Mouse (Mus musculus): ENCODE results near the gene Slc25a12. TPM values are rescaled to one million over a fixed set of nuclear protein-coding genes. Genes with fewer than 3 reads are reported as not detected.

Gene Slc25a12
- polyA plus RNA-seq (2017; shearing (Covaris generic)), result 75.8 TPM

DNA sequence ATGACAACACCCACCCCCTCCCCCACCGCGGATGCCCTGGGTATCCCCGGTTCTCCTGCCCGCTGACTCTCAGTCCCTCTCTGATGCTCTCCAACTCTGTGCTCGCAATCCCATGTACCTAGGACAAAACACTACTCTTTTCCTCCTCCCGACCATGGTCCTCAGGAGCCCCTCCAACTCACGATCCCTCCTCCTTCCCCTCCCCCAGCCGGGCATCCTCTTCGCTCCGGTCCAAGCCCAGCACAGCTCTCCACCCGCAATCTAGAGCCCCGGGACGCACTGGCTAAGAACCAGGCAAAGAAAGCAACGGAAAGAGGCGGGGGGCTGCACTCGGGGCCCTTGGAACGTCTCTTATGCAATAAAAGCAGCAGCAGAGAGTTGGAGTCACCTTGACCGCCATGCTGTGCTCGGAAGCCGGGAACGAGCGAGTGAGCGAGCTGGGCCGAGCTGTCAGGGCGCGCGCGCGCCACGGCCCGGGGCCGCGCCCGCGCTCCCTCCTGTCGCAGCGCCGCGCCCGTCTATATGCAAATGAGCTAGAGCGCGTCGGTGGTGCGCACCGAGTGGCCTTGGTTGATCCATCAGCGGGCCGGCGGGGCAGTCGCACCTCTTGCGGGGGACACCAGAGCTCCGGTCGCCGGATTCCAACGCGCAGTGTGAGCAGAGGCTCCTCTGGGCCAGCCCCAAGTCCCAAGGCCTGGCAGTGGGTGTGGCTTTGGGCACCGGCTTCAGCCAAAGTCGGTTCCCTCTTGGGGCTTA is at the start of gene Slc25a12:
TSS of gene Slc25a12 (minus strand) at position 625 of the 756 bp plus-strand sequence.

DNA sequence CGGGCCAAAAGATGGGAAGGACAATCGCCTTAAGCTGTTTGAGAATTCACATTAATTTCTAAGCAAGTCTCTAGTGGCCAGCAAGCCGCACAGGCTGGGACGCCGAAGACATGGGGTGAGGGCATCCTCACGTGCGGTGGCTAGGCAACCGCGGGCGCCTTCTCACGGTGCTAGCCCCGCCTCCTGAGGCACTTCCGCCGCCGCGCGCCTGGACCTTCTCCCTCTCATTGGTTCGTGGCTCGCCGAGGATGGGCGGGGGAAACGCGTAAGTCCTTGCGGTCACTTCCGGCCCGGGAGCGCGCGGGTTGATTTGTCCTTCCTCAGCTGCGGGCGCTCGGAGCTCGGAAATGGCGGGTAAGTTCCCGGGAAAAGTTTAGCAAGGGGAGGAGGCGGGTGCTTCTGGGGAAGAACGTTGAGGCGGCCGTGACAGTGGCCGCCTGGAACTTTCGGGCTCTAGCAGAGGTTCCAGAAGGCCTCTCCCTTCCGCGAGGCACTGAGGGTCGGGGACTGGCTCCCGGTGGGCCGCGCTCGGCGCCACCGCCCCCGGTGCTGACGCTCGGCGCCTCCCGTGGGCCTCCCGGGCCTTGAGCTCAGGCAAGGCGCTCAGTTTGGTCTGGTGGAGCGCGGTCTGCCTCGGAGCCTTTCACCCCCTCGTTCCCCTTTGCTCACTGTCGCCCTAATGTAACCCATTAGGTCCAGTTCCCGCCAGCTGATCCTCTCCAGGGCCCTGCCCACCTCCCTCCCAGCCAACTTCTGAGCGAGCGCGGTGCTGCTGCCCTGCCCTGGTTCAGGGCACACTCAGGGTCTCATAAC is 21.6 kb upstream of the Slc25a12 start, which contains the start of gene Hat1:
TSS of gene Hat1 (plus strand) at position 8 of the 813 bp plus-strand sequence.

Other genes starting within 250 kb of the Slc25a12 start
- gene Cybrd1, start 249.8 kb downstream of the Slc25a12 start, polyA plus RNA-seq (2017; shearing (Covaris generic)), result not detected
- 28.3 TPM for gene Dync1i2, start 156.0 kb downstream of the Slc25a12 start, polyA plus RNA-seq (2017; shearing (Covaris generic))
- gene Hat1, start 21.2 kb upstream of the Slc25a12 start, polyA plus RNA-seq (2017; shearing (Covaris generic)), result 58.2 TPM
- gene Metap1d, start 85.5 kb upstream of the Slc25a12 start, polyA plus RNA-seq (2017; shearing (Covaris generic)), result 40.2 TPM
- not detected for gene Dlx1, start 160.4 kb upstream of the Slc25a12 start, polyA plus RNA-seq (2017; shearing (Covaris generic))
- gene Dlx2, start 179.0 kb upstream of the Slc25a12 start, polyA plus RNA-seq (2017; shearing (Covaris generic)), result not detected